In the genomic region with DNA sequence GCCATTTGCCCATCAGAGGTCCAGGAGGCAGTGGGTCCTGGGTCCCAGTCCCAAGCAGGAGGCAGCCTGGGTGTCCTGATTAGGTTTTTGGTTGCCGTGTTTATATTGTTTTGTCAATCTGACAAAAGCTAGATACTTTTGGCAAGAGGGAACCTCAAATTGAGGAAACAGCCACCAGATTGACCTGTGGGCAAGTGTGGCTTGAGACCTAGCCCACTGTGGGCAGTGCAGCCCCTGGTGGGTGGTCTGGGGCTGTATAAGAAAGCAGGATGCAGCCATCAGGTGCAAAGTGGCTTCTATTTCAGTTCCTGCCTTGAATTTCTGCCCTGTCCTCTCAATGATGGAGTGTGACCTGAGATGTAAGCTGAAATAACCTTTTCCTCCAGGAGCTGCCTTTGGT, we compare ENCODE assay signal across 28 mouse cellular contexts. TPM values are rescaled to one million over a fixed set of nuclear protein-coding genes. Genes with fewer than 3 reads are reported as not detected.
"Had no signal": no experiment of that assay in that cellular context is flagged by ENCODE, and none has a peak within 500 bp of the region (broad histone marks: within the 10 kb centered on the region; RNA-seq: fewer than 3 reads in every experiment).

No protein-coding gene starts in this region.

- H3K27ac ChIP-seq: limb, embryonic 10.5 days; limb, embryonic 13.5 days; liver, embryonic 12.5 days; liver, embryonic 15.5 days; neural tube, embryonic 12.5 days; neural tube, embryonic 15.5 days; stomach, postnatal 0 days had no signal

- H3K4me3 ChIP-seq: limb, embryonic 10.5 days; limb, embryonic 13.5 days; liver, embryonic 12.5 days; liver, embryonic 15.5 days; neural tube, embryonic 12.5 days; neural tube, embryonic 15.5 days had no signal

- DNase-seq: kidney, adult 11 months; kidney, adult 9 months; kidney, postnatal 14 days; kidney, postnatal 4 days; liver; lung, adult 18-20 months; lung, postnatal 14 days; lung, postnatal 4 days; midbrain, embryonic 14.5 days; right cerebral cortex, adult 18-20 months; right cerebral cortex, postnatal 14 days; right cerebral cortex, postnatal 4 days; thymus, postnatal 36 days had no signal

- ATAC-seq: liver, embryonic 12.5 days had no signal

- H3K4me1 ChIP-seq: limb, embryonic 13.5 days; neural tube, embryonic 12.5 days; neural tube, embryonic 15.5 days had no signal

RNA-seq across cellular contexts. Expression of gene Upk3b, which starts 3.0 kb away (rescaled TPM):
- total RNA-seq: layer of hippocampus, adult 18-20 months; layer of hippocampus, postnatal 25 days; left cerebral cortex, adult 18-20 months; left cerebral cortex, postnatal 25 days; megakaryocyte-erythroid progenitor cell, adult 5-6 weeks; midbrain, postnatal 0 days had no signal
- polyA plus RNA-seq: midbrain, embryonic 11.5 days; midbrain, embryonic 14.5 days; midbrain, postnatal 0 days had no signal

RNA-seq across cellular contexts. Expression of gene Upk3bl, which starts 19.0 kb away (rescaled TPM):
- total RNA-seq: layer of hippocampus, postnatal 25 days; left cerebral cortex, postnatal 25 days; megakaryocyte-erythroid progenitor cell, adult 5-6 weeks; midbrain, postnatal 0 days had no signal
- polyA plus RNA-seq: midbrain, embryonic 14.5 days; midbrain, postnatal 0 days; neural tube, embryonic 15.5 days had no signal

RNA-seq across cellular contexts. Expression of gene Zp3, which starts 55.4 kb away (rescaled TPM):
- total RNA-seq: layer of hippocampus, adult 18-20 months; layer of hippocampus, postnatal 25 days; left cerebral cortex, adult 18-20 months; left cerebral cortex, postnatal 25 days; megakaryocyte-erythroid progenitor cell, adult 5-6 weeks had no signal
- polyA plus RNA-seq: limb, embryonic 10.5 days; liver, embryonic 12.5 days; liver, embryonic 15.5 days; midbrain, embryonic 11.5 days; midbrain, embryonic 14.5 days; neural tube, embryonic 12.5 days; stomach, embryonic 14.5 days; stomach, postnatal 0 days had no signal
